Mouse (Mus musculus) heart, embryonic 13.5 days (tissue): ENCODE measurements around the gene Rln1. TPM values are rescaled to one million over a fixed set of nuclear protein-coding genes. Genes with fewer than 3 reads are reported as not detected.

ENCODE experiments used
- ATAC-seq: fragments of 200-750 bp; cut with Nextera tagmentation; 2 replicates; pipeline ENCODE4 v1.8.0; 2017; ENCODE audit warnings: moderate TSS enrichment; ENCODE audit not compliant: insufficient number of reproducible peaks, low FRiP score, low TSS enrichment; ENCODE audit errors: extremely low read depth
- H3K27ac ChIP-seq: fragments of 300-500 bp; sonication (generic); replicated peaks from 2 replicates; pipeline ENCODE4 v1.5.1; 2015; ENCODE audit warnings: moderate library complexity, mild to moderate bottlenecking, inconsistent platforms
- H3K27me3 ChIP-seq: fragments of 300-500 bp; sonication (generic); replicated peaks from 2 replicates; pipeline ENCODE4 v1.6.1; 2015; ENCODE audit warnings: mild to moderate bottlenecking, inconsistent platforms
- H3K36me3 ChIP-seq: fragments of 300-500 bp; sonication (generic); 2 replicates; pipeline ENCODE4 v1.6.1; 2015; ENCODE audit warnings: mild to moderate bottlenecking, inconsistent platforms
- H3K4me1 ChIP-seq: fragments of 300-500 bp; sonication (generic); 2 replicates; pipeline ENCODE4 v1.6.1; 2015; ENCODE audit warnings: inconsistent platforms
- H3K4me2 ChIP-seq: fragments of 300-500 bp; sonication (generic); 2 replicates; pipeline ENCODE4 v1.6.1; 2015; ENCODE audit warnings: inconsistent platforms, mild to moderate bottlenecking, moderate library complexity
- H3K4me3 ChIP-seq: fragments of 300-500 bp; sonication (generic); 2 replicates; pipeline ENCODE4 v1.5.1; 2015; ENCODE audit warnings: moderate library complexity, mild to moderate bottlenecking, inconsistent platforms
- H3K9ac ChIP-seq: fragments of 300-500 bp; sonication (generic); 2 replicates; pipeline ENCODE4 v1.6.1; 2015; ENCODE audit warnings: inconsistent platforms, mild to moderate bottlenecking, moderate library complexity
- H3K9me3 ChIP-seq: fragments of 300-500 bp; sonication (generic); 2 replicates; pipeline ENCODE4 v1.6.1; 2016; ENCODE audit warnings: inconsistent platforms
- WGBS: fragments of 180-500 bp; shearing (Covaris S2); methylation state at CpG from one replicate; pipeline ENCODE4 v1.1.7; 2015; ENCODE audit warnings: mixed read lengths; 5-methylcytosine and 5-hydroxymethylcytosine counted together
- polyA plus RNA-seq: library from polyadenylated mRNA; unstranded; fragments of >200 nt; fragmentation: Nextera tagmentation; extraction: Ambion mirVana; gene quantifications from 2 replicates; pipeline ENCODE4 v1.2.1, GENCODE M21; 2015

The Rln1 gene
- polyA plus RNA-seq, 1 experiment from 2014 or later = 0.33 TPM

GRCm38 (mm10) chr19:29370112-29370511 lies 35.6 kb upstream of the Rln1 start:
- H3K27me3 ChIP-seq = no peaks in the 10 kb centered on the region
- H3K9ac ChIP-seq = no peak overlapping the region
- no peaks in the 10 kb centered on the region for H3K9me3 ChIP-seq
- no peaks in the 10 kb centered on the region for H3K36me3 ChIP-seq
- H3K27ac ChIP-seq = no peak overlapping the region
- H3K4me3 ChIP-seq = no peak overlapping the region
- H3K4me1 ChIP-seq = peaks cover 10% of the 10 kb centered on the region
- ATAC-seq = no peak
- H3K4me2 ChIP-seq = no peak overlapping the region
- 56% methylated on average over 12 of the region's 12 CpGs for WGBS

GRCm38 (mm10) chr19:29368671-29369309 lies 34.3 kb upstream of the Rln1 start:
- no peaks in the 10 kb centered on the region for H3K9me3 ChIP-seq
- no peaks in the 10 kb centered on the region for H3K27me3 ChIP-seq
- H3K27ac ChIP-seq = no peak overlapping the region
- peaks cover 10% of the 10 kb centered on the region for H3K4me1 ChIP-seq
- no peak overlapping the region for H3K4me3 ChIP-seq
- no peak for ATAC-seq
- H3K4me2 ChIP-seq = no peak overlapping the region
- 68% methylated on average over 3 of the region's 3 CpGs for WGBS
- no peak overlapping the region for H3K9ac ChIP-seq
- no peaks in the 10 kb centered on the region for H3K36me3 ChIP-seq

DNA sequence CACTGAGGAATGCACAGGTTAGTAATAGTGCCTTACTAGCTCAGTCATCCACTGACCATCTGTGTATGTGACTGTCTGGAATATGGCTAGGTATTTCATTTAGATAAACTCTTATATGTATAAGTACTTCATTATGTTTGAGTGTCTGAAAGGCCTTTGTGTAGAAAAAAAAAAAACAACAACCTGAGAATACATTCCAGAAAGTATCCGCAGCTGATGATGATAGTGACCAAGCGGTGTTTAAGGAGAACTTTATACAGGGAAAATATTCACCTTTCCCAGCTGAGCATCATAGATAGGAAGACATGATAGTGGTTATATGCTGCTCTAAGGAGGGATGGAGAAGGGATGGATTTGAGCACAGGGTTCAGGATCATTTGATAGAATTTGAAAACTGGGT lies 33.6 kb upstream of the Rln1 start:
- Histone ChIP-seq H3K27ac (no peak overlapping the region), H3K9ac (no peak overlapping the region), H3K4me2 (no peak overlapping the region), H3K4me1 (peaks cover 7% of the 10 kb centered on the region), H3K27me3 (no peaks in the 10 kb centered on the region), H3K36me3 (no peaks in the 10 kb centered on the region), H3K9me3 (no peaks in the 10 kb centered on the region), H3K4me3 (no peak overlapping the region)
- no peak for ATAC-seq
- WGBS = 85% methylated on average over 2 of the region's 2 CpGs

GRCm38 (mm10) chr19:29366969-29367622 lies 32.6 kb upstream of the Rln1 start, which contains the start of the genes Plgrkt and Cd274:
TSS of gene Plgrkt (minus strand) at chr19:29367390.
TSS of gene Cd274 (plus strand) at chr19:29367455.
- Histone ChIP-seq H3K4me2 (peak within 1 kb of the TSS; percentile 87), H3K4me1 (peaks cover 13% of the 10 kb centered on the region), H3K9me3 (no peaks in the 10 kb centered on the region), H3K4me3 (peak within 1 kb of the TSS; percentile 67), H3K27ac (no peak within 1 kb of the TSS), H3K36me3 (no peaks in the 10 kb centered on the region), H3K9ac (peak within 1 kb of the TSS; percentile 79), H3K27me3 (no peaks in the 10 kb centered on the region)
- 1% methylated on average over 26 of the region's 26 CpGs for WGBS
- ATAC-seq = peak; percentile 63; the same call in 1 of the 2 replicates

DNA sequence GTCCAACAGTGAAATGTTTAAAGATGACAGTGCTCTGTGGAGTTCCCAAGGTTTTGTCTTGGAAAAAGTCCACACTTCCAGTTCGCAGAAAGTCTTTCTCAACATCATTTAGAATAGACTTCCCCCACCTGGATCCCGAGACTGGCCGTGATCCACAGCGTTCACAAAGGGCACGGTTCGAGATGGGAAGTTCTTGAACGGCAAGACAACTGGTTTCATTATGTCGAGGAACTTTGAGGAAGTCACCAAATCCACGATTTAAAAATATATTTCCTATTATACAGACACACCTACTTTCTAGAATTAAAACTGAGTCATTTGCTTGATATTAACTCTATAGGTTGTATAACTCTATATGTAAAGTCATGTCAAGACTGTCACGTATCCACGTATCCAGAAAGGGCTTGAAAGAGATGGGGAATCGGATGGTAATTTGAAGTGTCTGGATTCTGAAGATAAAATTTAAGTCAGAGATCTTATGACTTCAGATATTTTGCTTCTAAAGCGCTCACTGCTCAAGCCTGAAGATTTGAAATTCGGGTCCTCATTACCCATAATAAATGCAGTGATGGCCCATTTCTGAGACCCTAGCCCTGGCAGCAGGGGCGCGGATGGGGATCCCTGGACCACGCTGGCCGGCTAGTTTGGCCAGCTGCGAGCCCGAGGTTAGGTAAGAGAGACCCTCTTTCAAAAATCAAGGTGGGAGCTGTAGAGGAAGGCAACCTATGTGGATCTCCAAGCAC lies 31.9 kb upstream of the Rln1 start:
- H3K9ac ChIP-seq = peak overlapping the region; percentile 79
- WGBS = 41% methylated on average over 20 of the region's 20 CpGs
- H3K4me1 ChIP-seq = peaks cover 14% of the 10 kb centered on the region
- H3K4me2 ChIP-seq = peak overlapping the region; percentile 87
- ATAC-seq = no peak
- no peaks in the 10 kb centered on the region for H3K27me3 ChIP-seq
- peak overlapping the region; percentile 67 for H3K4me3 ChIP-seq
- H3K27ac ChIP-seq = no peak overlapping the region
- H3K9me3 ChIP-seq = no peaks in the 10 kb centered on the region
- no peaks in the 10 kb centered on the region for H3K36me3 ChIP-seq

- no peaks in the 10 kb centered on the region for H3K9me3 ChIP-seq
- no peaks in the 10 kb centered on the region for H3K27me3 ChIP-seq
- 22% methylated on average over 3 of the region's 3 CpGs for WGBS
- H3K27ac ChIP-seq = no peak overlapping the region
- no peak for ATAC-seq
- H3K4me2 ChIP-seq = no peak overlapping the region
- no peak overlapping the region for H3K4me3 ChIP-seq
- no peak overlapping the region for H3K9ac ChIP-seq
- H3K36me3 ChIP-seq = no peaks in the 10 kb centered on the region
- H3K4me1 ChIP-seq = peaks cover 24% of the 10 kb centered on the region
These were observed 30.6 kb upstream of the Rln1 start for GRCm38 (mm10) chr19:29365105-29365504.

DNA sequence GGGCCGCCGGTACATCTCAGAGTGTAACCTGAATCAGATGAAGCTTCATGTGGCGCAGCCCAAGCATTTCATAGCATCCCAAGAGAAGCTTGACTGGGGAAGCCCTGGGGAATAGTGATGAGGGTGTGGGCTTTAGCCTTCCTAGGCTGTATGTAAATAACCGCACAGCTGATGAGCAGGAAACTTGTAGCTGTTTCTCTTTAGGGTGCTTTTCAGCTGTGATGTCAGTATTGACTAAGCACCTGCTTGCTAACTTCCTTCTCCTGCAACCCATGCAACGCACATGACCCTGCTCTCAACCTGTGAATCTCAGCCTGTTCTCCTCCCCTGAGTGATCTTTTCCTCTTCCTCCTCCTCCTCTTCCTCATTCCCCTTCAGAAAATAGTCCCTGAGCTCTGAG lies 29.6 kb upstream of the Rln1 start:
- H3K4me3 ChIP-seq = no peak overlapping the region
- H3K4me1 ChIP-seq = peaks cover 25% of the 10 kb centered on the region
- 72% methylated on average over 5 of the region's 5 CpGs for WGBS
- H3K27me3 ChIP-seq = no peaks in the 10 kb centered on the region
- no peak overlapping the region for H3K4me2 ChIP-seq
- H3K27ac ChIP-seq = no peak overlapping the region
- peaks cover under 1% of the 10 kb centered on the region; the same call in 1 of the 2 replicates for H3K36me3 ChIP-seq
- H3K9me3 ChIP-seq = no peaks in the 10 kb centered on the region
- H3K9ac ChIP-seq = no peak overlapping the region
- ATAC-seq = no peak

- Histone ChIP-seq H3K4me1 (peaks cover 25% of the 10 kb centered on the region), H3K27me3 (no peaks in the 10 kb centered on the region), H3K4me3 (no peak overlapping the region), H3K9me3 (no peaks in the 10 kb centered on the region), H3K27ac (no peak overlapping the region), H3K4me2 (no peak overlapping the region), H3K36me3 (peaks cover 5% of the 10 kb centered on the region), H3K9ac (no peak overlapping the region)
- ATAC-seq = no peak
- WGBS = 84% methylated on average over 7 of the region's 7 CpGs
These were observed 29.1 kb upstream of the Rln1 start for GRCm38 (mm10) chr19:29363557-29363956.

GRCm38 (mm10) chr19:29362173-29362930 lies 27.9 kb upstream of the Rln1 start:
- H3K9me3 ChIP-seq = no peaks in the 10 kb centered on the region
- WGBS = 38% methylated on average over 13 of the region's 13 CpGs
- no peak for ATAC-seq
- no peaks in the 10 kb centered on the region for H3K27me3 ChIP-seq
- peak overlapping the region; percentile 60 for H3K4me3 ChIP-seq
- H3K4me2 ChIP-seq = peak overlapping the region; percentile 72
- peaks cover 21% of the 10 kb centered on the region for H3K4me1 ChIP-seq
- peak overlapping the region; percentile 71 for H3K9ac ChIP-seq
- peaks cover 11% of the 10 kb centered on the region for H3K36me3 ChIP-seq
- H3K27ac ChIP-seq = no peak overlapping the region

- H3K27ac ChIP-seq = no peak overlapping the region
- 2% methylated on average over 33 of the region's 33 CpGs for WGBS
These were observed 27.1 kb upstream of the Rln1 start for GRCm38 (mm10) chr19:29361468-29362130.

More at GRCm38 (mm10) chr19:29361468-29362130, 27.1 kb upstream of the Rln1 start:
- ATAC-seq = peak; percentile 97
- Histone ChIP-seq H3K36me3 (peaks cover 13% of the 10 kb centered on the region), H3K27me3 (no peaks in the 10 kb centered on the region), H3K4me2 (peak overlapping the region; percentile 72), H3K4me3 (peak overlapping the region; percentile 60), H3K9ac (peak overlapping the region; percentile 83), H3K4me1 (peaks cover 18% of the 10 kb centered on the region), H3K9me3 (no peaks in the 10 kb centered on the region)
